Mouse (Mus musculus) thymus, postnatal 25 days (tissue): ENCODE results near the gene Csf1.
"Not testable (repeated sequence)": the region's sequence is repeated elsewhere in the genome, so short reads cannot be mapped to it uniquely, and the experiment has no call there.

Source experiments
- DNase-seq: peaks from one replicate; pipeline ENCODE4 v3.0.0; 2022

Csf1 gene

GRCm38 (mm10) chr3:107746026-107746425 is 14.2 kb downstream of the Csf1 start:
- no peak for DNase-seq

GRCm38 (mm10) chr3:107743650-107744049 is 16.6 kb downstream of the Csf1 start:
- no peak for DNase-seq

GRCm38 (mm10) chr3:107743107-107743506 is 17.2 kb downstream of the Csf1 start:
- DNase-seq, result no peak

GRCm38 (mm10) chr3:107742071-107742710 is 18.1 kb downstream of the Csf1 start:
- no peak for DNase-seq

GRCm38 (mm10) chr3:107741387-107741786 is 18.9 kb downstream of the Csf1 start:
- no peak for DNase-seq

GRCm38 (mm10) chr3:107740578-107741207 is 19.6 kb downstream of the Csf1 start:
- no peak for DNase-seq

- DNase-seq, result no peak
Observed at GRCm38 (mm10) chr3:107739966-107740365, 20.3 kb downstream of the Csf1 start.

- no peak for DNase-seq
Observed at GRCm38 (mm10) chr3:107739456-107739855, 20.8 kb downstream of the Csf1 start.

GRCm38 (mm10) chr3:107738620-107739019 is 21.6 kb downstream of the Csf1 start:
- DNase-seq, result no peak

- no peak for DNase-seq
Observed at GRCm38 (mm10) chr3:107737609-107738190, 22.6 kb downstream of the Csf1 start.

GRCm38 (mm10) chr3:107735620-107736019 is 24.6 kb downstream of the Csf1 start:
- DNase-seq, result not testable (repeated sequence)

GRCm38 (mm10) chr3:107733329-107733728 is 26.9 kb downstream of the Csf1 start:
- no peak for DNase-seq

- no peak for DNase-seq
Observed at GRCm38 (mm10) chr3:107730236-107730635, 30.0 kb downstream of the Csf1 start.

- DNase-seq, result no peak
Observed at GRCm38 (mm10) chr3:107728509-107728908, 31.8 kb downstream of the Csf1 start.

- DNase-seq, result no peak
Observed at GRCm38 (mm10) chr3:107715971-107716370, 44.3 kb downstream of the Csf1 start.

GRCm38 (mm10) chr3:107714276-107714933 is 45.9 kb downstream of the Csf1 start:
- no peak for DNase-seq

- DNase-seq, result no peak
Observed at GRCm38 (mm10) chr3:107712081-107712480, 48.2 kb downstream of the Csf1 start.

GRCm38 (mm10) chr3:107709156-107709555 is 51.1 kb downstream of the Csf1 start:
- no peak for DNase-seq

- DNase-seq, result no peak
Observed at GRCm38 (mm10) chr3:107707239-107707638, 53.0 kb downstream of the Csf1 start.

GRCm38 (mm10) chr3:107706164-107706563 is 54.1 kb downstream of the Csf1 start:
- no peak for DNase-seq

GRCm38 (mm10) chr3:107704371-107704705 is 55.9 kb downstream of the Csf1 start:
- no peak for DNase-seq

GRCm38 (mm10) chr3:107703675-107704370 is 56.4 kb downstream of the Csf1 start:
- no peak for DNase-seq

- no peak for DNase-seq
Observed at GRCm38 (mm10) chr3:107701767-107702394, 58.4 kb downstream of the Csf1 start.
